Mouse (Mus musculus) liver, embryonic 14.5 days (tissue): Measurements from ENCODE around the gene Btbd9. TPM values are rescaled to one million over a fixed set of nuclear protein-coding genes. Genes with fewer than 3 reads are reported as not detected.

Experiments
- ATAC-seq: fragments of 200-750 bp; cut with Nextera tagmentation; 2 replicates; pipeline ENCODE4 v1.8.0; 2017; ENCODE audit warnings: moderate number of reproducible peaks, mild to moderate bottlenecking, moderate library complexity; ENCODE audit not compliant: insufficient read depth
- DNase-seq, 3 experiments: peaks; one replicate each; pipeline ENCODE4 v3.0.0-alpha.2; 2012 to 2013; ENCODE audit warnings: low read depth in 3 of 3, low spot score in 3 of 3
- H3K27ac ChIP-seq: fragments of 300-500 bp; sonication (generic); 2 replicates; pipeline ENCODE4 v1.5.1; 2014; ENCODE audit warnings: moderate library complexity, mild to moderate bottlenecking, control low read depth, inconsistent platforms
- H3K27me3 ChIP-seq: fragments of 300-500 bp; sonication (generic); 2 replicates; pipeline ENCODE4 v1.6.1; 2014; ENCODE audit warnings: mild to moderate bottlenecking, low read length, moderate library complexity; ENCODE audit not compliant: control insufficient read depth, insufficient read depth
- H3K36me3 ChIP-seq: fragments of 300-500 bp; sonication (generic); replicated peaks from 2 replicates; pipeline ENCODE4 v1.6.1; 2014; ENCODE audit warnings: low read depth; ENCODE audit not compliant: control insufficient read depth, insufficient read depth
- H3K4me1 ChIP-seq, 2 experiments: fragments of 200-500 bp in 1 of 2; fragments of 300-500 bp in 1 of 2; sonication (generic) in 1 of 2; replicated peaks; 2 replicates each; pipeline ENCODE4 v1.6.1; 2012 to 2014; ENCODE audit warnings: antibody characterized with exemption in 1 of 2, inconsistent platforms in 1 of 2, low read length in 1 of 2; ENCODE audit not compliant: control insufficient read depth in 2 of 2, insufficient read depth in 2 of 2
- H3K4me2 ChIP-seq: fragments of 300-500 bp; sonication (generic); 2 replicates; pipeline ENCODE4 v1.6.1; 2014; ENCODE audit warnings: low read depth, mild to moderate bottlenecking, control low read depth, moderate library complexity
- H3K4me3 ChIP-seq, 2 experiments: fragments of 200-500 bp in 1 of 2; fragments of 300-500 bp in 1 of 2; sonication (generic) in 1 of 2; 2 replicates each; pipeline ENCODE4 v1.5.1; 2012 to 2014; ENCODE audit warnings: low read depth in 2 of 2, low read length in 2 of 2, mild to moderate bottlenecking in 2 of 2, control low read depth in 1 of 2, inconsistent platforms in 1 of 2, moderate library complexity in 1 of 2; ENCODE audit not compliant: insufficient read depth in 1 of 2
- H3K9ac ChIP-seq: fragments of 300-500 bp; sonication (generic); replicated peaks from 2 replicates; pipeline ENCODE4 v1.6.1; 2014; ENCODE audit warnings: mild to moderate bottlenecking, control low read depth, moderate library complexity
- H3K9me3 ChIP-seq: fragments of 300-500 bp; sonication (generic); 2 replicates; pipeline ENCODE4 v1.6.1; 2016; ENCODE audit warnings: low read length, mixed read lengths; ENCODE audit not compliant: control insufficient read depth
- CTCF ChIP-seq: IDR thresholded peaks from 2 replicates; pipeline ENCODE4 v1.5.1; 2016; ENCODE audit warnings: antibody characterized with exemption, low read depth, control low read depth
- EP300 ChIP-seq: IDR thresholded peaks from 2 replicates; pipeline ENCODE4 v1.6.1; 2016; ENCODE audit warnings: antibody characterized with exemption, low read depth
- WGBS: fragments of 180-500 bp; shearing (Covaris S2); extraction: QIAGEN DNeasy Blood & Tissue Kit; methylation state at CpG from one replicate; pipeline ENCODE4 v1.1.7; 2014; ENCODE audit not compliant: insufficient replicate concordance; 5-methylcytosine and 5-hydroxymethylcytosine counted together
- polyA plus RNA-seq, 2 experiments: library from polyadenylated mRNA; depleted of rRNA in 1 of 2; stranded (reverse) in 1 of 2; unstranded in 1 of 2; fragments of >200 nt; fragmentation: Nextera tagmentation in 1 of 2; extraction: Ambion mirVana in 1 of 2; gene quantifications; 2 replicates each; pipeline versions ENCODE4 v1.2.1 to v1.2.3; 2012 to 2014

The Btbd9 gene
- polyA plus RNA-seq, 2 experiments, result 2.7 to 9.6 TPM

GRCm38 (mm10) chr17:30375107-30375506 is 201.2 kb downstream of the Btbd9 start:
- no peak overlapping the region for H3K27ac ChIP-seq
- H3K4me3 ChIP-seq, result no peak overlapping the region
- no peak overlapping the region for H3K4me2 ChIP-seq
- no peaks in the 10 kb centered on the region for H3K27me3 ChIP-seq
- H3K36me3 ChIP-seq, result no peaks in the 10 kb centered on the region
- WGBS, result 56% methylated on average over 1 of the region's 1 CpGs
- H3K9me3 ChIP-seq, result no peaks in the 10 kb centered on the region
- TF ChIP-seq EP300 (no peak), CTCF (no peak)
- H3K9ac ChIP-seq, result no peak overlapping the region
- DNase-seq (peak in 2 of 3 experiments; percentile 6 to 10), ATAC-seq (no peak)
- H3K4me1 ChIP-seq, result no peaks in the 10 kb centered on the region; a peak in 1 of 4 replicates

DNA sequence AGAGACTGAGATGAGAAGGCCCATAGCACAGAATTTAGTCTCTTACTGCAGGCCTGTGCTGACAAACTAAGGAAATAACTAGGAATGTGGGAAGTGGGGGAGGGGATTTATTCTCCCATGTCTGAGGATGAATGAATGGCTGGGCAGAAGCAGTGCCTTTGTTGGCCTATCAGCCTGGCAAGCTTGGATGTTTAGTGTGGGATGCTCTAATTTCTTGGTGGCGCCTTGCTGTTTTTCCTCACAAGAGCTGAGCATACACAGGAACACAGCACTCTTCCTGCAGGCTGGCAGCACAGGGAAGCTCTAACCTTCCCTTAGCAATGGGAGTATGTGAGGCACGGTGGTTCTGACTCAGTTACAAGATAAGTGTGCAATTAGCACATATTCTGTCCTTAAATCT is 207.7 kb downstream of the Btbd9 start:
- H3K4me1 ChIP-seq, result no peaks in the 10 kb centered on the region
- no peak overlapping the region for H3K27ac ChIP-seq
- no peaks in the 10 kb centered on the region for H3K36me3 ChIP-seq
- no peaks in the 10 kb centered on the region for H3K9me3 ChIP-seq
- H3K9ac ChIP-seq, result no peak overlapping the region
- ATAC-seq (no peak), DNase-seq (no peak)
- WGBS, result 64% methylated on average over 2 of the region's 2 CpGs
- H3K27me3 ChIP-seq, result no peaks in the 10 kb centered on the region
- H3K4me2 ChIP-seq, result no peak overlapping the region
- TF ChIP-seq CTCF (no peak), EP300 (no peak)
- no peak overlapping the region for H3K4me3 ChIP-seq

DNA sequence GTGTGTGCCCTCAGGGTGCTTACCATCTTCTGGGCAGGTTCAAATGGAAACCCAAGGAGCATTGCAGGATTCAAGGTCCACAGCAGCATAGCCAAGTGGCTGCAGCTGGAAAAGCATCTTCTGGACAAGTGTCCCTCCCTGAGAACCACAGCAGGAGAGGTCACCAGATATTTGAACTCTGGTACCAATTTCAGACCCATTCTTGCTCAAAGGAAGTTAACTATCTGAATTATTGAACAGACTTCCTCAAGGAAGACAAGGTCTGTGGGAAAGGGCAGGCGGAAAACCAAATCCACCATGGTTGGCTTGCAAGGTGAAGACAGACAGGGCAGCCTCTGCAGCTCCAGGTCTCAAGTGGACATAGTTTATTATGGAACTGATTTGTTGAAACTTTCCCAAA is 211.6 kb downstream of the Btbd9 start:
- Histone ChIP-seq H3K9ac (no peak overlapping the region), H3K4me1 (peaks cover 0 to 8% of the 10 kb centered on the region in 2 experiments; a peak in 2 of 4 replicates), H3K27ac (no peak overlapping the region), H3K36me3 (no peaks in the 10 kb centered on the region), H3K4me2 (no peak overlapping the region), H3K9me3 (no peaks in the 10 kb centered on the region), H3K4me3 (no peak overlapping the region), H3K27me3 (no peaks in the 10 kb centered on the region)
- DNase-seq (no peak), ATAC-seq (no peak)
- TF ChIP-seq EP300 (no peak), CTCF (no peak)
- 76% methylated on average over 1 of the region's 1 CpGs for WGBS

GRCm38 (mm10) chr17:30363365-30363764 is 212.9 kb downstream of the Btbd9 start:
- H3K4me1 ChIP-seq, result peaks cover 0 to 8% of the 10 kb centered on the region in 2 experiments; a peak in 2 of 4 replicates
- H3K9ac ChIP-seq, result no peak overlapping the region
- WGBS, result 58% methylated on average over 5 of the region's 5 CpGs
- H3K4me3 ChIP-seq, result no peak overlapping the region
- H3K4me2 ChIP-seq, result no peak overlapping the region
- H3K9me3 ChIP-seq, result no peaks in the 10 kb centered on the region
- no peak overlapping the region for H3K27ac ChIP-seq
- no peaks in the 10 kb centered on the region for H3K27me3 ChIP-seq
- TF ChIP-seq CTCF (no peak), EP300 (no peak)
- H3K36me3 ChIP-seq, result no peaks in the 10 kb centered on the region
- ATAC-seq (no peak), DNase-seq (no peak)

DNA sequence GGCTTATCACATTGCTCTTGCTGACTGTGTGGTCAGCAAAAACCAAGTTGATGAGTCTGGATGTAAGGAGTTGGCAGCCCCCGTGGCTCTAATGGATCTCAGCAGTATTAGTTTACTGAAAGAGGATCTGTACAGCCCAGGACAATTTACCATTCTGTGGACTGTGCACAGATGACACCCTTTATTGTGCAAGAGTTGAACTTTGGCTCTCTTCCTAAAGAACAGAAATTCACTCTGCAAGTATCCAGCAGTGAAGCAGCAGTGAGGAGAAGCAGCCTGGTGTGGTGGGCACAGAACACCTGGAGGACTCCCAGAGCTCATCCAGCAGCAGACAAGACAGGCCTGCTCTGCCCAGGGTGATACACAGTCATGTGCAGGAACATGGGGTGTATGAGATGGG is 215.6 kb downstream of the Btbd9 start:
- Histone ChIP-seq H3K27ac (no peak overlapping the region), H3K9me3 (no peaks in the 10 kb centered on the region), H3K4me1 (peaks cover 0 to 8% of the 10 kb centered on the region in 2 experiments; a peak in 2 of 4 replicates), H3K9ac (no peak overlapping the region), H3K4me3 (no peak overlapping the region), H3K36me3 (no peaks in the 10 kb centered on the region), H3K27me3 (no peaks in the 10 kb centered on the region), H3K4me2 (no peak overlapping the region)
- peak in 1 of 3 experiments; percentile 18 for DNase-seq
- TF ChIP-seq EP300 (no peak), CTCF (no peak)
- ATAC-seq, result no peak
- 22% methylated on average over 1 of the region's 1 CpGs for WGBS
